Mouse (Mus musculus): ENCODE results near the gene Klhl6.
"Not testable (repeated sequence)": the region's sequence is repeated elsewhere in the genome, so short reads cannot be mapped to it uniquely, and the experiment has no call there.

Gene Klhl6

DNA sequence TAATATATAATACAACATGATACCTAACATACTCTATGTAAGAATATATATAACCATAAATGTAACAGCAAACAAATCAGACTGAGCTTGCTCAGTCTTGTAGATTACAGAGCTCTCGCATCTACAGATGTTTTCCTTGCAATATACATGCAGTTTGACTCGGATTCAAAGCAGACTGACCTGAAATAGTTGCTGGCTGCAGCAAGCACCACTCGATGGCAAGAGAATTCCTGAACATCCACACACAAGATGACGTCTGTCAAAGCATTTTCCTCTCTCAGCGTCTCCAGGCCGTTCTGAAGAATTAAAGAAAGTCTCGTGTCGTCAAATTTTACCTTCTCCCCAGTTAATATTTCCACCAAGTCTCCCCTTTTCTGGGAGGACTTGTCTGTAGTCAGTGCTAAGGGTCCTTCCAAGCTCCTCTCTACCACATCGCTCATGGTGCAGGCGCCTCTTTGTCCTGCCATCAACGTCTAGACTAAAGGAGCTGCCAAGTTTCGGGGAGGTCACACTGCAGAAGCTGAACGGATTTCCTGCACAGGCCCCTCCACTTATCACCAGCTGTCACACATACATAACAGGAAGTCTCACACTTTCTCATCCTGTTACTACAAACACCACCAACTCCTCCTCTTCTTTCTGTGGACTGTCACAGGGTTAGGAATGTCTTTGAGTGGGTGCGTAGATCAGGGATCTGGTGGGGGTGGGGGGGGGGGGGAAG lies at the start of gene Klhl6:
TSS of gene Klhl6 (minus strand) at position 501 of the 721 bp plus-strand sequence.
- in situ Hi-C loops (cut with MboI, MseI), result no loop called here

DNA sequence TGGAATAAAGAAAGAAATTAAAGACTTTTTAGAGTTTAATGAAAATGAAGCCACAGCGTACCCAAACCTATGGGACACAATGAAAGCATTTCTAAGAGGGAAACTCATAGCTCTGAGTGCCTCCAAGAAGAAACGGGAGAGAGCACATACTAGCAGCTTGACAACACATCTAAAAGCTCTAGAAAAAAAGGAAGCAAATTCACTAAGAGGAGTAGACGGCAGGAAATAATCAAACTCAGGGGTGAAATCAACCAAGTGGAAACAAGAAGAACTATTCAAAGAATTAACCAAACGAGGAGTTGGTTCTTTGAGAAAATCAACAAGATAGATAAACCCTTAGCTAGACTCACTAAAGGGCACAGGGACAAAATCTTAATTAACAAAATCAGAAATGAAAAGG lies 44.4 kb upstream of the Klhl6 start:
- in situ Hi-C loops (cut with MboI, MseI), result not testable (repeated sequence)

DNA sequence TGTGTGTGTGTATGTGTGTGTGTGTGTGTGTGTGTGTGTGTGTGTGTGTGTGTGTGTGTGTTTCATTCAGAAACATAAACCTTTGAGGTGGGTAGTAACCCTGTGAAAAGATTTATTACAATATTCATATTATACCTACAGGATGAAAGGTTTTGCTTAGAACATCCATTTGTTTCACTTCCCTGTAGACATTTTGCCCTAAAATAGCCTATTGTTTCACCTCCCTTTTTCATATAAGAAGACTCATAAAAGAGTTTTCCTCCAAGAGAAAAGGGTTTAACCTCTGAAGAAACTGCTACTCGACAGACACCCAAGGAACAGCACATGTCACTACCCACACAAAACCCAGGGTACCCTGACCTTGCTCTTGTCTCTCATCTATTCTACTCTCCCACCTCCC lies 40.0 kb upstream of the Klhl6 start:
- in situ Hi-C loops (cut with MboI, MseI), result no loop called here

DNA sequence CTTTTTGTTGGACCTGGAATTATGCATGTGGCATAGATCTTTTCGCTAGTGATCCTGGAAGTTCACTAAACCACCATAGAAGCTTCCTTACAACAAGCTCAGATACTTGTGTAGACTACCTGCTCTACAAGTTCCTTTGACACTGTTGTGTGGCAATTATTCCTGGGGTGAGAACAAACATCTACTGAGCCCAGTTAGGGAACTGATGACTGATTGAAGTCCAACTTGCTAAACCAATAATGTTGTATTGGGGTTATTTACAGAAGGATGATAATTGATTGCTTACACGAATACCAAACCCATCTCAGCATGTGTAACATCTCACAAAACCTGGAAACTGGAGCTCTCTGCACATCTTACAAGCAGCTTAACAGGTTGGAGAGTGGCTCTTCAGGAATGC lies 39.0 kb upstream of the Klhl6 start:
- in situ Hi-C loops (cut with MboI, MseI), result no loop called here

DNA sequence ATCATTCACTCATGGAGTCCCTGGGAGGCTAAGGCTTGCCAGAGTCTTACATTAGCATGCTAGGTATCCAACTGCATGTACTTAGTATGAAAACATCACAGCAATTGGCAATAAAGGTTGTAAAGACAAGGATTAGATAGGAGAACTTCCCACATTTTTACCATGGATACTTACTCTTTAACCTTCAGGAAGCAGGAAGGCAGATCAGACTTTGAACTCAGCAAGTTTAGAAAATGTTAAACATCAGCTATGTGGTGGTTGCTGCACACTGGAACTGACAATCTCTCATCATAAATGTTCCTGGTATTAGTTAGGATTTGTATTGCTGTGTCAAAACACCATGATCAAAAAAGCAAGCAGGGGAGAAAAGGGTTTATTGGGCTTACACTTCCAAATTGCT lies 29.8 kb upstream of the Klhl6 start:
- in situ Hi-C loops (cut with MboI, MseI), result loop anchor here (10.0 kb wide), 2 partner anchors 228 to 872 kb away; no protein-coding TSS in a partner anchor

DNA sequence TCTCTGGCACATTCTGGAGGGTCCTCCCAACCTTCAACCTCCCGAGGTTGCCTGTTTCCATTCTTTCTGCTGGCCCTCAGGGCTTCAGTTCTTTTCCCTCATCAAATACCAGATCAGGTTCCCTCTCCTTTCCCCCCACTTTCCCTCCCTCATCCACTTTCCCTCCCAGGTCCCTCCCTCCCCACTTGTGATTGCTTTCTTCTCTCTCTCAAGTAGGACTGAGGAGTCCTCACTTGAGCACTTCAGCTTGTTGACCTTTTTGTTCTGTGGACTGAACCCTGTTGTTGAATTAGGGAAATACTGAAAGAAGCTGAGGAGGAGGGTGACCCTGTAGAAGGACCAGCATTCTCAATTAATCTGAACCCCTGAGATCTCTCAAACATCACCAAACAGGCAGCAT lies 23.2 kb upstream of the Klhl6 start:
- in situ Hi-C loops (cut with MboI, MseI), result loop anchor here (5.0 kb wide), 1 partner anchor 76 kb away; no protein-coding TSS in a partner anchor

DNA sequence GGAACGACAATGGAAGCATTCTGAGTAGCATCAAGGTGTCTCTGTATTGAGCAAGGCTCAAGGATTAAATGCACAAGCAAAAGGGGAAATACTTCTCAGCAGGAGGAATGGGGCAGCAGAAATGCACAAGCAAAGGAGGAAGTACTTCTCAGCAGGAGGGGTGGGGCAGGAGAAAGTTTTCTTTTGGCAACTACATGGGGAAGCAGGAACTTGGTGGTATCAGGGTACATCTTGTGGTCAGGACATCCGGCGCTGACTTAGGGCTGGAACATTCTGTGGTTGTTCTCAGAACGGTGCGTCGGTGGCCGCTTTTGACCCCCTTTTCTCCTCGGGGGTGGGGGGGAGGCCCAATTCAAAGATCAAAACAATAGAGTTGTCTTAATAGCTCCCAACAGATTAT lies 17.4 kb upstream of the Klhl6 start:
- in situ Hi-C loops (cut with MboI, MseI), result not testable (repeated sequence)

DNA sequence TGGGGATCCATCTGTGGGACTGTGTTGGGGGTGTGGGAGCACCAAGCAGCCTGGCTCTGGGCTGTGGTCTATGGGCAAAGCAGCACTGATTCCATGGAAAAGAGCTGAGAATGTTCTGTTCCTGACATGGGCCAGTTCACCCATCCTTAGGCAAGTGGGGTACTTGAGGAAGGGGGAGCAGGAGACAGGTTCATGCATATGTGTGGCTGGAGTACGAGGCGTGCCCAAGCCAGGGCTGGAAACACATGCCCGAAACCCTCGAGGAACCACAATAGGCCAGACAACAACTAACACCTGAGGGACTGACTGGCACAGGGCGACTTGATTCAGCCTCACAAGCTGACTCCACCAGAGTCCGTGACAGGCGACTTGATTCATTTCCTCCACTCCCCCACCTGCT lies 14.8 kb upstream of the Klhl6 start:
- in situ Hi-C loops (cut with MboI, MseI), result no loop called here

DNA sequence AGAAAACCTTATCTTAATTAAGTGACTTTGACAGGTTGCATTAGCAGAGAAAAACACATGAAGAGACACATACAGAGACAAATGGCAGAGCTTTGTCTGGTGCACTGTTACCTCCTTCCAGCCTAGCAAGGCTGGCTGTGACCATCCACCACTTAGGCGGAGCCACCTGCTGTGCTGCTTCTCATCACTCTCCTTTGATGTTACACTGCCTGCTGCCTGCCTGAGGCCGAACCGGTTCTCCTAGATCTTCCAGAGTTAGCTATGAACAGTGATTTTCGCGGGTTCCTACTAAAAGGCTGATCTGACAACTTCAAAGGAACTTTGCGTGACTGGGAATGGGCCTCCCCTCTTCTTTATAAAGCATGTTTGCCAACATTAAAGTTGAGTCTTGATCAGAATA lies 14.1 kb upstream of the Klhl6 start:
- in situ Hi-C loops (cut with MboI, MseI), result not testable (repeated sequence)

DNA sequence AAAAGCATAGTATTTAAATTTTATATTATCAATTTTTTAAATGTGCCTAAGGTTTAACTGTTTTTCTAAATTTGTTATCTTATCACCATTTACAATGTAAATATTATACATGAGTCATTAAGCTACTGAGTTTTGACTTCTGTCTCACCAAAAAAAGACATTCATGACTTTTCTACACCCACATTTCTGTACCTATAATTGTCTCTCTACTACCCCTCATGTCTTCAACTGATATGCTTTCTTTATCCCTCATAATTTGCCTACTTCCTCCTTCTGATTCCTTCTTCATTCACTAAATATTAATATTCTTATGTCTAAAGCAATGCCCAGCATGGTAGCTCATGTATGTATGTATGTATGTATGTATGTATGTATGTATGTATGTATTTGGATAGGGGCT lies 13.0 kb upstream of the Klhl6 start:
- in situ Hi-C loops (cut with MboI, MseI), result no loop called here

DNA sequence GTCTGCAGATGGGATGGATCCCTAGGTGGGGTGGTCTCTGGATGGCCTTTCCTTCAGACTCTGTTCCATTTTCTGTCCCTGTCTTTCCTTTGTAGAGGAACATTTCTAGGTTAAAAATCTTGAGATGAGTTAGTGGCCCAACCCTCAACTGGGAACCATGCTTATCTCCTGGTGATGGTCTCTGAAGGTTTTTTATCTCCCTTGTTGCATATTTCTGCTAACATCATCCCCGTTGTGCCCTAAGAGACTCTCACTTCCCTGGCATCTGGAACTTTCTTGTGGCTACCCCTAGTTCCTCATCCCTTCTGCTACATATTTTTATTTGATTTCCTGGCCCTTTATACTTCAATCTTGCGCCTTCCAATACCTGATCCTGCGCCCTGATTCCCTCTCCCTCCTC lies 10.4 kb upstream of the Klhl6 start:
- in situ Hi-C loops (cut with MboI, MseI), result no loop called here

DNA sequence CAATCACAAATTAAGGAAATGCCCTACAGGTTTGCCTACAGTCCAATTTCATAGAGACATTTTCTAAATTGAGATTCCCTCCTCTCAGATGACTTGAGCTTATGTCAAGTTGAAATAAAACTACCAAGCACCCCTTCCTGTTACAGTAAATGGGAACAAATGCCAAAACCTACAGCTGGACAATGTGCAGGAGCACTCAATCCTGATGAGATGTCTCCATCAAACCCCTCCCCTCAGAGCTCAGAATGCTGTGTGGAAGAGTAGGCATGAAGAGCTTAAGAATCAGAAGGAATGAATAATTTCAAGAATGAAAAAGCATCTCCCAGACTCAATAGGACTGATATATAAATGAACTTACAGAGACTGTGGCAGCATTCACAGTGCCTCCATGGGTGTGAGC lies 7.7 kb upstream of the Klhl6 start:
- in situ Hi-C loops (cut with MboI, MseI), result no loop called here

DNA sequence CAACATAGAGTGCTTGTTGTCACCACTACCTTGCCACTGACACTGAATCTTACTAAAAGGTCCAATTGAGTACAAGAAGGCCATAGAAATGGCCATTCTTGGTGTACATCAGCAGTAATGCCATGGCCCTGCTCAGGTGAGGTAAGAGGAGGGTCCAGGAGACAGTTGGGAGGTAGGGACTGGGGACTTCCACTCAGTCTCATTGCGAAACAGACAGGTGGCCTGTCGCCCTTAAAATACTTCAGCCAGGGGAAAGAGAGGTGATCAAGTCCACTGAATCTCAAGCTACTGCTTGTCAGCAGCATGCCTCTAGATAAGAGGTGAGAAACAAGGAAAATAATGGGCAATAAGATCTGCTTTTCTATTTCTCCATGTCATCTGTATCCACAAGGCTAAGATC lies 4.8 kb upstream of the Klhl6 start:
- in situ Hi-C loops (cut with MboI, MseI), result no loop called here

DNA sequence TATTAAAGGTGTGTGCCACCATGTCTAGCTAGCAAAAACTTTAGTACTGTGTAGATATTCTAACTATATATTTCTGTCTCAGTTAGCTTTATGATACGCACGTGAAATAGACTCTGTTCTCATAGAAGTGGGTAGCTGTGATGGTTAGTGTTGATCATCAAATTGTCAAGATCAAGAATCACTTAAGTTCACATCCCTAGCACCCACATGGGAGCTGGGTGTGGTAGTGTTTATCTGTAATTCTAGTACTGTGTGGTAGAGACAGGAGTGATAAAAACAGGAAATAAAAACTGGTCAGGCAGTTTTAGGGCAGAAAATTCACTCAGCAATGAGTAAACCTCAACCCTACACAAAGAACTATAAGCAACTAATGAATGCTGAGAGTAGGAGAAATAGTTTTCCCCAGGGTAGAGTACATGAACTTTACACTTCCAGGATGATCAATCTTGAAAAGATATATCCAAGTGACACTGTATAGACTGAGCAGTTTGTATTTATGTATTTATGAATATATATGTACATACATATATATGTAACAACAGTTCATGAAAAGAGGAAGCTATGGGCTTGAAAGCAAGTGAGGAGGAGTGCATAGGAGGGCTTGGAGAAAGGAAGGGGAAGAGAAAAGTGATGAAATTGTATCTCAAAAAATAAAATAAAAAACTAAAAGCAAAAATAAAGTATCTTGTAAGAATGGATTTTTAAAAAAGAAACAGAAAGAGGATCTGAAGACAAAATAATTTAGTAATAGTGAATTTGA lies 2.2 kb upstream of the Klhl6 start:
- in situ Hi-C loops (cut with MboI, MseI), result no loop called here

DNA sequence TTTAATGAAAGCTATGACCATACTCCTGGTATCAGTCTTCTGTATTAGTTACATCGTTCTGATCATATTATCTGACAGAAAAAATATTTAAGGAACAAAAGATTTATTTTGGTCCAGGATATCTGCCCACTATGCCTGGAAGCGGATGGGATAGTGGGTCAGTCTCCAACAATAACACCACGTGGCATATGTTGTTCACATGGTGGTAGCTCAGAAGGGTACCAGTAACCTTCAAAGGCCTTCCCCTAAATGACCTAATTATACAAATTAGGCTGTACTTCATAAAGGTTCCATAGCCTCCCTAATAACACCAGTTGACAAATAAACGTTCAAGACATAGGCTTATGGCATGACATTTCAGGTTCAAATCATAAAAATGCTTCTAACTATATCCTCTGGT lies 722 bp upstream of the Klhl6 start:
- in situ Hi-C loops (cut with MboI, MseI), result no loop called here

DNA sequence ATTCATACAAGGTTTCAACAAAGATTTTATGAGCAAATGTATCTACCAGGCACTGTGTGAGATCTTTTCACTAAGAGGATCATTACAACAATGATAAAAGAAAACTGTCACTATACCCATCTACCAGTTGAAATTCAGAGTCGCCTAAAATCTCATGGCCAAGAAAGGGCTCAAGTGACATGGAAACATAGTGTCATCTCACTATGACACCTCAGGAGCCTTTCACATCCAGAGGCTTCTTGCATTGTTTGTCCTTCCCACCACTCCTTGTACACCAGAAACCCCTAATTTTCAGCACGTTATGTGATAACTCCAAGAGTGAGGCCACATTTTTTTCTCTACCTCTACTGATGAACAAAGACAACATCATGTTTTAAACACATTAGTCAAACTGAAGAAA lies 1.2 kb downstream of the Klhl6 start:
- in situ Hi-C loops (cut with MboI, MseI), result no loop called here

DNA sequence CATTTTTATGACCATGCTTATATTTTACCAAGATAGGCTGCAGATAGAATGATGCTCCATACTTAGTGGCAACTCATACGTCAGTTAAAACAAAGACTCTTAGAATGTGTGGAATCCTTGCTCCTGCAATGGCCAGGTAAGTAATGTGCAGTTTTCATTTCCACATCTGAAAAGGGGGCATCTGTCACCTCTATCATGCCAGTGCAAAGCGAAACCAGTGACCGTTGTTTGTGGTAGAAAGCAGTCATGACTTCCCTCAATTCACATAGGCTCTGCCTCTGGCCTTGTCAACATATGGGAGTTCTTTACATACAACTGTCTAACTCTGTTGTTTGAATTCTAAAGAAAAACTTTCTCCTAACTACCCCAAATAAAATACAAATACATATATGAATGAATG lies 1.8 kb downstream of the Klhl6 start:
- in situ Hi-C loops (cut with MboI, MseI), result no loop called here

DNA sequence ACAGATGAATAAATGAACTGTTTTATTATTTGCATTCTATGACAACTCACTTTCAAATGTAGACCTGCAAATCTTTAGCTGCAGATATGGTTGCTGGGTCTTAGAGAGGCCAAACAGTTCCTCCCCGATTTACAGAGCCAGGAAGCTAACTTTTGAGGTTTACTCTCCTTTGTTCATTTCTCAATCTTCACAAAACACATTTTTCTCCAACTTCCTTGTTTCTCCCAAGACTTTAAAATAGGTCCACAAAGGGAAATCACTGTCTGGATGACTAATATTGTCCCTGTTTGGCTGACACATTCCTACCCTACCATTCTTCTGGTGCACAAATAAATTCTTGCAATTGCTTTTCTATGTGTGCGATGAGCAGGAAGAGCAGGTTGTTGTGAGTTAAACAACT lies 3.1 kb downstream of the Klhl6 start:
- in situ Hi-C loops (cut with MboI, MseI), result no loop called here

DNA sequence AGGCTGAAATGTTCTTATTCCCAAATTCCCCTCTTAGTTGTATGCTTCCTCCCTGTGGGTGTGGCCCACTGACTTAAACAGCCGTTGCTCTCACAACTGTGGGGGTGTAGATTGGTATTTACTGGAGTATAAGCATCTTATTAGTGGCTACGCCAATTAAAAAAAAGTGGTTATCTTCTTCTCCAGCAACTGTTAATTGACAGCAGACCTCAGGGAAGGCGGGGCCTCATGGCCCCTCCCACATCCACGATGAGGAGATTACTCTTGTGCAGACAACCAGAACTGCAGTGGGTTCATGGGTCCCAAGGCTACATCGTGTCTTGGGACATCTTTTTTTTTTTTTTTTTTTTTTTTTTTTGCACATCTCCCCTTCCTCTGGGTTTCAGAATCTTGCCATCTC lies 5.6 kb downstream of the Klhl6 start:
- in situ Hi-C loops (cut with MboI, MseI), result no loop called here

DNA sequence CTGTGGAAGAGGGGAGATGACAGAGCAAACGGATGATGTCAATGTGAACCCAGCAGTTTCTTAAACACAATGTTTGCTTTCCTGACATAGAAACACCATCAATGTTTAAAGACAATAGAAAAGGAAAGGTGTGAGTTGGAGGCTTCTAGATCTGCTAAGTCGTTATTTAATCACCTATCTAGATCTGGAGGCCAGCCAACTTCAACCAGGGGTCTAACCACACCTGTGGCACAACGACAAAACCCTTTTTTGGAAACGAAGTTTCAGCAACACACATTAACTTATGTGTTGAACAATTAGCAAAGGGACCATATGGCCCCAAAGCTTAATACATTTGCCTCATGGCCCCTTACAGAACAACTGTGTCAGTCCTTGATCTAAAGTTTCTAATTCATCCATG lies 6.0 kb downstream of the Klhl6 start:
- in situ Hi-C loops (cut with MboI, MseI), result no loop called here

DNA sequence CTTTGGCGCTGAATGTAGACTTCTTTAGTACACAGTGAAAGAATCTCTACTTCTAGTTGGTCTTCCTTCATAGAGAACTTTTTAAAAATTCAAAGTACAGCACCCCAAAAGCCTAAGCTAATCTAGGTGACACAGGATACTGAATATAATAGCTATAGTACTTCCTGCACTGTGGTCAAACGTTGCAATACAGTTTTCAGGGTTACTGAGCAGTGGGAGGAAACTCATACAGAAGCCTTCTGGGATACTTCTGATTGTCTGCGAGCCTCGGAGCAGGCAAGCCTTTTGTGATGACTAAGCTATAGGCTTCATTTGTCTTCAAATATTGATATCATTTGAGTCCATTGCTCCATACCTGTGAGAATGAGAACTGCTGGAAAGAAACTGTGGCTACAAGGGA lies 7.4 kb downstream of the Klhl6 start:
- in situ Hi-C loops (cut with MboI, MseI), result no loop called here

DNA sequence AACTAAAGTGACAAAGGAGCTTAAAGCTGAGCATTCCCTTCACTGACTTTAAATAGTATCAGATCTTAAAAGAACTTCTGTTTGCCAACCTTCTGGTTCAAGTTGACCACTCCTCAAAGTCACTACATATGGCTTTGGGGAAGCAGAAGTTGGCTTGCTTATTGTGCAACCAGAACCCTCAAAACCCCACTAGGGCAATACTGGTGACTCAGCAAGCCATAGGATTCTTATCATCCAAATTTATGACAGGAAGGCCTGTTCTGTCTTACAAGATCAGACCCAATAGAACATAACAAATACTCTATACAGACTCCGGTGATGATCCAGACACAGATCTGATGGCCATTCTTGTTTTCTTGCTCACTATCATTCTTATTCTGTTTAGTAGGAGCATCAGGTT lies 9.4 kb downstream of the Klhl6 start:
- in situ Hi-C loops (cut with MboI, MseI), result no loop called here

DNA sequence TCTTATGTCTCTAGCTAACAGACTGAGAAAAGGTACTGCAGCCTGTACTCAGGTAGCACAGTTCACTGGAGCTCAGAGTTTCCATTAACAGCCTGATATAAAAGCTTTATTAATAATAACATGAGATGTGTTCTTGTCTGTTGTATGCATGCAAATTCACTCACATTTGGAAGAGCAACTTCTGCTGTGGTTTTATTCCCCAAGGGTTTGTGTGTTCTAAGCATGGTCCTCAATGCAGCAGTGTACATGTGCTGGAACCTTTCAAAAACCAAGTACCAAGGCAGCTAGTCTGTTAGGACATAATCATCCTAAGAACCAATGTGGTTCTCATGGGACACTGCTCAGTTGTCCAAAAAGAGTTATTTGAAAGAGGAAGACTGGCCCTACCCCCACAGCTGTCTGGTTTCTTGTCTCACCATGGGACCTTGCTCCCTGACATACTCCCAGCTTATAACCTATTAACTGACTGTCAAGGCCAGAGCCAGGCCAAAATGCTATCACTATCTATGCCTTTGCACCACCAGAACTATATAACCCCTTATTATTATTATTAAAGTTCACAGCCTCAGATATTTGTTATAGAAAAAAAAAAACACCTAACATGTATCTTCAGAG lies 10.0 kb downstream of the Klhl6 start:
- in situ Hi-C loops (cut with MboI, MseI), result no loop called here

Data from regulatory T cell (primary cell).